Mouse (Mus musculus) CH12.LX (cell line): ENCODE measurements at regions not wholly inside any gene's neighbourhood (a gene's known extent, or its start where the extent isn't known, plus 50 kb on each side); places are given as distances from the start of the nearest gene placed in this dataset.

Experiments used
- DNase-seq: peaks from one replicate; pipeline ENCODE4 v3.0.0-alpha.2; 2013; ENCODE audit errors: extremely low read depth
- H3K27ac ChIP-seq: 2 replicates; pipeline ENCODE4 v1.5.1; 2012; ENCODE audit warnings: low read depth, mild to moderate bottlenecking, control low read depth, moderate library complexity; ENCODE audit not compliant: insufficient read depth
- H3K27me3 ChIP-seq: replicated peaks from 2 replicates; pipeline ENCODE3; 2012; ENCODE audit warnings: inconsistent platforms
- H3K36me3 ChIP-seq, 2 experiments: replicated peaks in 1 of 2; 2 replicates each; pipeline versions ENCODE3 to v1.6.1; 2012; ENCODE audit warnings: inconsistent platforms in 1 of 2, low read length in 1 of 2, mild to moderate bottlenecking in 1 of 2, mixed read lengths in 1 of 2, moderate library complexity in 1 of 2; ENCODE audit not compliant: control insufficient read depth in 1 of 2, insufficient read depth in 1 of 2
- H3K4me1 ChIP-seq, 2 experiments: 2 replicates each; pipeline ENCODE4 v1.6.1; 2012; ENCODE audit warnings: inconsistent platforms in 1 of 2, moderate library complexity in 1 of 2; ENCODE audit not compliant: insufficient read depth in 2 of 2, control insufficient read depth in 1 of 2
- H3K4me2 ChIP-seq: 2 replicates; pipeline ENCODE4 v1.6.1; 2012; ENCODE audit warnings: low read depth, mild to moderate bottlenecking, control low read depth; ENCODE audit not compliant: poor library complexity, insufficient read depth, severe bottlenecking
- H3K4me3 ChIP-seq, 3 experiments: fragments of 150-350 bp in 1 of 3; sonication (generic) in 1 of 3; replicated peaks in 1 of 3; 2 replicates each; pipeline versions ENCODE3 to v1.5.1; 2011 to 2012; ENCODE audit warnings: low read depth in 2 of 3, low read length in 2 of 3, mild to moderate bottlenecking in 2 of 3, moderate library complexity in 2 of 3, control low read depth in 1 of 3, improper control_type of control experiment in 1 of 3, inconsistent platforms in 1 of 3, mixed read lengths in 1 of 3; ENCODE audit not compliant: poor library complexity in 1 of 3
- H3K79me2 ChIP-seq: replicated peaks from 2 replicates; pipeline ENCODE4 v1.6.1; 2012; ENCODE audit warnings: mild to moderate bottlenecking, moderate library complexity; ENCODE audit not compliant: control insufficient read depth, poor library complexity, insufficient read depth, severe bottlenecking; ENCODE audit errors: extremely low read depth
- H3K9ac ChIP-seq: 2 replicates; pipeline ENCODE4 v1.6.1; 2012; ENCODE audit warnings: low read depth, mild to moderate bottlenecking, control low read depth, moderate library complexity; ENCODE audit not compliant: insufficient read depth
- H3K9me3 ChIP-seq: replicated peaks from 2 replicates; pipeline ENCODE3; 2012; ENCODE audit warnings: low read length, inconsistent platforms, mixed read lengths
- CHD2 ChIP-seq: IDR thresholded peaks from 2 replicates; pipeline ENCODE4 v1.6.1; 2011; ENCODE audit warnings: low read length, improper control_type of control experiment
- ELF1 ChIP-seq: IDR thresholded peaks from 2 replicates; pipeline ENCODE4 v1.6.1; 2014; ENCODE audit warnings: low read depth, mild to moderate bottlenecking, inconsistent platforms, low read length, improper control_type of control experiment
- ETS1 ChIP-seq: conservative IDR thresholded peaks from 2 replicates; pipeline ENCODE4 v1.6.1; 2012; ENCODE audit warnings: low read depth, mild to moderate bottlenecking, inconsistent platforms, low read length, improper control_type of control experiment, moderate library complexity
- GABPA ChIP-seq: IDR thresholded peaks from 2 replicates; pipeline ENCODE4 v1.6.1; 2012; ENCODE audit warnings: low read depth, low read length, improper control_type of control experiment, inconsistent platforms; ENCODE audit not compliant: insufficient replicate concordance
- HCFC1 ChIP-seq: IDR thresholded peaks from 2 replicates; pipeline ENCODE4 v1.6.1; 2012; ENCODE audit warnings: low read depth, mild to moderate bottlenecking, inconsistent platforms, low read length, improper control_type of control experiment
- IRF4 ChIP-seq: IDR thresholded peaks from 2 replicates; pipeline ENCODE4 v1.6.1; 2014; ENCODE audit warnings: low read depth, mild to moderate bottlenecking, inconsistent platforms, low read length, improper control_type of control experiment
- JUN ChIP-seq: IDR thresholded peaks from 2 replicates; pipeline ENCODE4 v1.6.1; 2011; ENCODE audit warnings: low read depth, mild to moderate bottlenecking, low read length, improper control_type of control experiment, moderate library complexity; ENCODE audit not compliant: insufficient read depth
- JUND ChIP-seq: conservative IDR thresholded peaks from 2 replicates; pipeline ENCODE4 v1.6.1; 2011; ENCODE audit warnings: low read depth, low read length, improper control_type of control experiment
- KAT2A ChIP-seq: IDR thresholded peaks from 2 replicates; pipeline ENCODE4 v1.6.1; 2012; ENCODE audit warnings: low read length, improper control_type of control experiment, inconsistent platforms; ENCODE audit not compliant: insufficient replicate concordance
- MAX ChIP-seq: IDR thresholded peaks from 2 replicates; pipeline ENCODE4 v1.6.1; 2011; ENCODE audit warnings: low read length, improper control_type of control experiment
- MAZ ChIP-seq: IDR thresholded peaks from 2 replicates; pipeline ENCODE4 v1.6.1; 2012; ENCODE audit warnings: low read depth, mild to moderate bottlenecking, inconsistent platforms, low read length, improper control_type of control experiment, moderate library complexity
- MEF2A ChIP-seq: IDR thresholded peaks from 2 replicates; pipeline ENCODE4 v1.6.1; 2014; ENCODE audit warnings: low read depth, mild to moderate bottlenecking, inconsistent platforms, low read length, improper control_type of control experiment, borderline replicate concordance
- MXI1 ChIP-seq: IDR thresholded peaks from 2 replicates; pipeline ENCODE4 v1.6.1; 2011; ENCODE audit warnings: mild to moderate bottlenecking, low read depth, low read length, improper control_type of control experiment
- NELFE ChIP-seq: IDR thresholded peaks from 2 replicates; pipeline ENCODE4 v1.6.1; 2011; ENCODE audit warnings: low read depth, low read length, improper control_type of control experiment
- NRF1 ChIP-seq: IDR thresholded peaks from 2 replicates; pipeline ENCODE4 v1.6.1; 2014; ENCODE audit warnings: low read depth, mild to moderate bottlenecking, inconsistent platforms, low read length, improper control_type of control experiment, moderate library complexity
- POLR2A ChIP-seq: IDR thresholded peaks from 2 replicates; pipeline ENCODE4 v1.6.1; 2011; ENCODE audit warnings: low read depth, mild to moderate bottlenecking, improper control_type of control experiment, low read length
- POLR2AphosphoS2 ChIP-seq: IDR thresholded peaks from 2 replicates; pipeline ENCODE4 v1.6.1; 2011; ENCODE audit warnings: low read depth, low read length, improper control_type of control experiment
- RAD21 ChIP-seq: IDR thresholded peaks from 2 replicates; pipeline ENCODE4 v1.6.1; 2011; ENCODE audit warnings: low read depth, mild to moderate bottlenecking, low read length, improper control_type of control experiment, moderate library complexity
- RCOR1 ChIP-seq: conservative IDR thresholded peaks from 2 replicates; pipeline ENCODE4 v1.6.1; 2012; ENCODE audit warnings: low read depth, mild to moderate bottlenecking, inconsistent platforms, low read length, improper control_type of control experiment
- SMC3 ChIP-seq: IDR thresholded peaks from 2 replicates; pipeline ENCODE4 v1.6.1; 2011; ENCODE audit warnings: low read depth, low read length, improper control_type of control experiment
- TBP ChIP-seq: conservative IDR thresholded peaks from 2 replicates; pipeline ENCODE4 v1.6.1; 2011; ENCODE audit warnings: low read depth, low read length, improper control_type of control experiment
- TCF12 ChIP-seq: IDR thresholded peaks from 2 replicates; pipeline ENCODE4 v1.6.1; 2014; ENCODE audit warnings: low read depth, mild to moderate bottlenecking, inconsistent platforms, low read length, improper control_type of control experiment
- UBTF ChIP-seq: IDR thresholded peaks from 2 replicates; pipeline ENCODE4 v1.6.1; 2012; ENCODE audit warnings: low read depth, mild to moderate bottlenecking, inconsistent platforms, low read length, improper control_type of control experiment, moderate library complexity
- USF1 ChIP-seq: IDR thresholded peaks from 2 replicates; pipeline ENCODE4 v1.6.1; 2014; ENCODE audit warnings: low read depth, mild to moderate bottlenecking, inconsistent platforms, low read length, improper control_type of control experiment
- USF2 ChIP-seq: conservative IDR thresholded peaks from 2 replicates; pipeline ENCODE4 v1.6.1; 2011; ENCODE audit warnings: low read depth, low read length, improper control_type of control experiment
- ZC3H11A ChIP-seq: IDR thresholded peaks from 2 replicates; pipeline ENCODE4 v1.6.1; 2012; ENCODE audit warnings: low read depth, mild to moderate bottlenecking, inconsistent platforms, low read length, improper control_type of control experiment
- ZMIZ1 ChIP-seq: IDR thresholded peaks from 2 replicates; pipeline ENCODE4 v1.6.1; 2012; ENCODE audit warnings: low read depth, mild to moderate bottlenecking, inconsistent platforms, low read length, improper control_type of control experiment
- ZNF384 ChIP-seq: IDR thresholded peaks from 2 replicates; pipeline ENCODE4 v1.6.1; 2012; ENCODE audit warnings: low read depth, low read length, improper control_type of control experiment, inconsistent platforms
- dilution Hi-C: fragments of 300-500 bp; cut with MboI; formaldehyde crosslinking; loops from 2 replicates; pipeline ENCODE4 v1.14.3; 2020; ENCODE audit warnings: low sequenced_read_pairs; ENCODE audit not compliant: extremely low pct_unique_long_range_greater_than_20kb, extremely low pct_ligation_motif_present
- in situ Hi-C: fragments of 300-500 bp; cut with MboI; formaldehyde crosslinking; loops from 3 replicates; pipeline ENCODE4 v1.14.3; 2019; ENCODE audit warnings: low sequenced_read_pairs, low pct_ligation_motif_present, low pct_unique_long_range_greater_than_20kb, mixed read lengths

DNA sequence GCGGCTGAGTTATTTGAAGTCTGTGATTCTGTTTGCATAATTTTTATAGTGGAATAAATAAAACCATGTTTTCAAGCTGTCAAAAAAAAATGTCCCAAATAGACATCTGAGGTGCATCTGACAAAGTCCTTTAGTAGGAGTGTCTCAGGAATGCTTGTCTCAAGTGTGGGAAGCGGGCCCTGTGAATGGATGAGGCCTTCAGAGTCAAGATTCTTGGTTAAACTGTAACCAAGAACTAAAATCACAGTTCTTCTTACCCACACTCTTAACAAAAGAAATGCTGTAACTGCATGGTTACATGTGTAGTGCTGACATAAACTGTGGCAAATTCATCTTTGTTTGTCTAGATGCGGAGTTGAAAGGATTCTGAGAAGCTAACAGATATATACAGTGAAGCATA lies 242.9 kb downstream of the Slc16a7 start:
- H3K4me3 ChIP-seq: no peak overlapping the region
- no peaks in the 10 kb centered on the region for H3K36me3 ChIP-seq
- no peak for DNase-seq
- H3K9ac ChIP-seq: no peak overlapping the region
- peaks cover 45% of the 10 kb centered on the region for H3K9me3 ChIP-seq
- H3K27me3 ChIP-seq: no peaks in the 10 kb centered on the region
- H3K27ac ChIP-seq: no peak overlapping the region
- TF ChIP-seq MAZ (no peak), POLR2AphosphoS2 (no peak), USF2 (no peak), MAX (no peak), ZMIZ1 (no peak), MXI1 (no peak), USF1 (no peak), GABPA (no peak), JUND (no peak), TBP (no peak), NRF1 (no peak), RAD21 (no peak), POLR2A (no peak), ETS1 (no peak), ZNF384 (no peak), CHD2 (no peak), TCF12 (no peak), RCOR1 (no peak)
- H3K4me1 ChIP-seq: no peaks in the 10 kb centered on the region
- H3K4me2 ChIP-seq: no peak overlapping the region
- dilution Hi-C loops: no loop called here
- H3K79me2 ChIP-seq: no peaks in the 10 kb centered on the region
- in situ Hi-C loops: no loop called here

DNA sequence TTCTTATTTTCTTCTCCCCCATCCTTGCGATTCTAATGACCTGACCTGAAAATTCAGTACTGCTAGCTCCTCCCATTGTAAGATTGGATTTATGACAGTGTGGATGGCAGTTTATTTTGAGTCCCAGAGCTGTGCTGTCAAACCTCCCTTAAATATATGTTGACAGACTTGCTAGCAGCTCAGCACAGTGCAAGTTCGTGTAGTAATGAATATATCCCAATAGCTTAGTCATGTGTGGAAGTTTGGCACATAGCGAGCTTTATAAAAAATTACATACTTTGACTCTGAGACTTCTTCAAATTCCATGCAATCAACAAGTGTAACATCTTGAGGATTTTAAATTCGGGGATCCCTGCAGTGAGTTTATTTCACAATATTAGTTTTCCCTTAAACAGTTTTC lies 243.5 kb downstream of the Slc16a7 start:
- TF ChIP-seq TCF12: no peak
- TF ChIP-seq MXI1: no peak
- no peak for TF ChIP-seq JUN
- TF ChIP-seq ETS1: no peak
- no peak for TF ChIP-seq SMC3
- no peak for TF ChIP-seq HCFC1
- no peak for TF ChIP-seq MEF2A
- no peak for TF ChIP-seq RAD21
- no peak for TF ChIP-seq CHD2
- no peak for TF ChIP-seq KAT2A
- TF ChIP-seq POLR2AphosphoS2: no peak
- no peak for TF ChIP-seq UBTF
- TF ChIP-seq USF2: no peak
- TF ChIP-seq RCOR1: no peak
- no peak for TF ChIP-seq IRF4
- TF ChIP-seq NELFE: no peak
- TF ChIP-seq ELF1: no peak
- no peak for TF ChIP-seq MAZ
- TF ChIP-seq ZNF384: no peak
- TF ChIP-seq ZC3H11A: no peak

More for the DNA sequence above, 243.5 kb downstream of the Slc16a7 start:
- in situ Hi-C loops: no loop called here
- no peak for DNase-seq
- H3K27ac ChIP-seq: no peak overlapping the region
- no peaks in the 10 kb centered on the region for H3K27me3 ChIP-seq
- no peak overlapping the region for H3K4me3 ChIP-seq
- peaks cover 47% of the 10 kb centered on the region for H3K9me3 ChIP-seq
- H3K79me2 ChIP-seq: no peaks in the 10 kb centered on the region
- H3K9ac ChIP-seq: no peak overlapping the region
- H3K4me2 ChIP-seq: no peak overlapping the region
- dilution Hi-C loops: no loop called here
- no peaks in the 10 kb centered on the region for H3K4me1 ChIP-seq
- no peaks in the 10 kb centered on the region for H3K36me3 ChIP-seq
